Mouse (Mus musculus) hindbrain, embryonic 15.5 days (tissue): ENCODE measurements around the gene Sash3. TPM values are rescaled to one million over a fixed set of nuclear protein-coding genes. Genes with fewer than 3 reads are reported as not detected.
"Not testable (repeated sequence)": the region's sequence is repeated elsewhere in the genome, so short reads cannot be mapped to it uniquely, and the experiment has no call there.

Experiments
- ATAC-seq: fragments of 200-750 bp; cut with Nextera tagmentation; 2 replicates; pipeline ENCODE4 v1.8.0; 2017; ENCODE audit warnings: low read depth, moderate number of reproducible peaks, moderate TSS enrichment; ENCODE audit not compliant: low FRiP score
- H3K27ac ChIP-seq: fragments of 300-500 bp; sonication (generic); replicated peaks from 2 replicates; pipeline ENCODE4 v1.5.1; 2015; ENCODE audit warnings: mild to moderate bottlenecking, inconsistent platforms
- H3K27me3 ChIP-seq: fragments of 300-500 bp; sonication (generic); 2 replicates; pipeline ENCODE4 v1.6.1; 2015; ENCODE audit warnings: control low read depth, inconsistent platforms
- H3K36me3 ChIP-seq: fragments of 300-500 bp; sonication (generic); 2 replicates; pipeline ENCODE4 v1.6.1; 2015; ENCODE audit warnings: control low read depth, inconsistent platforms
- H3K4me1 ChIP-seq: fragments of 300-500 bp; sonication (generic); replicated peaks from 2 replicates; pipeline ENCODE4 v1.6.1; 2015; ENCODE audit warnings: control low read depth, inconsistent platforms
- H3K4me2 ChIP-seq: fragments of 300-500 bp; sonication (generic); 2 replicates; pipeline ENCODE4 v1.6.1; 2015; ENCODE audit warnings: moderate library complexity, mild to moderate bottlenecking, inconsistent platforms
- H3K4me3 ChIP-seq: fragments of 300-500 bp; sonication (generic); 2 replicates; pipeline ENCODE4 v1.5.1; 2015; ENCODE audit warnings: mild to moderate bottlenecking, inconsistent platforms
- H3K9ac ChIP-seq: fragments of 300-500 bp; sonication (generic); 2 replicates; pipeline ENCODE4 v1.6.1; 2015; ENCODE audit warnings: inconsistent platforms
- H3K9me3 ChIP-seq: fragments of 300-500 bp; sonication (generic); 2 replicates; pipeline ENCODE4 v1.6.1; 2016; ENCODE audit warnings: control low read depth, inconsistent platforms
- WGBS: fragments of 180-500 bp; shearing (Covaris S2); methylation state at CpG from one replicate; pipeline ENCODE4 v1.1.7; 2015; 5-methylcytosine and 5-hydroxymethylcytosine counted together
- polyA plus RNA-seq: library from polyadenylated mRNA; unstranded; fragments of >200 nt; fragmentation: Nextera tagmentation; extraction: Ambion mirVana; gene quantifications from 2 replicates; pipeline ENCODE4 v1.2.1, GENCODE M21; 2015

Sash3 gene
- polyA plus RNA-seq, 1 experiment from 2014 or later = 0.97 TPM

- H3K27ac ChIP-seq, H3K27me3 ChIP-seq, ATAC-seq, H3K9me3 ChIP-seq, H3K9ac ChIP-seq, H3K4me2 ChIP-seq, H3K4me3 ChIP-seq, H3K36me3 ChIP-seq: not testable (repeated sequence)
- 75% methylated on average over 4 of the region's 4 CpGs for WGBS
- peaks cover 19% of the 10 kb centered on the region for H3K4me1 ChIP-seq
Measured at GRCm38 (mm10) chrX:48209746-48210145, 63.5 kb downstream of the Sash3 start.

Other genes with a start within 250 kb of the Sash3 start
- gene Ocrl, start 234.0 kb upstream of the Sash3 start, polyA plus RNA-seq = 32.9 and 33.5 TPM in 2 replicates
- gene Apln, start 111.6 kb upstream of the Sash3 start, polyA plus RNA-seq = 4.2 and 4.7 TPM in 2 replicates
- gene Xpnpep2, start 37.7 kb upstream of the Sash3 start, polyA plus RNA-seq = 0.58 and 0.92 TPM in 2 replicates
- 9.4 and 10.1 TPM in 2 replicates for gene Zdhhc9, start 62.4 kb downstream of the Sash3 start, polyA plus RNA-seq
- gene Utp14a, start 110.4 kb downstream of the Sash3 start, polyA plus RNA-seq = 13.5 and 14.2 TPM in 2 replicates
- 6.1 and 6.7 TPM in 2 replicates for gene Bcorl1, start 194.9 kb downstream of the Sash3 start, polyA plus RNA-seq